Mouse (Mus musculus): ENCODE measurements at regions not wholly inside any gene's neighbourhood (a gene's known extent, or its start where the extent isn't known, plus 50 kb on each side); places are given as distances from the start of the nearest gene placed in this dataset.

DNA sequence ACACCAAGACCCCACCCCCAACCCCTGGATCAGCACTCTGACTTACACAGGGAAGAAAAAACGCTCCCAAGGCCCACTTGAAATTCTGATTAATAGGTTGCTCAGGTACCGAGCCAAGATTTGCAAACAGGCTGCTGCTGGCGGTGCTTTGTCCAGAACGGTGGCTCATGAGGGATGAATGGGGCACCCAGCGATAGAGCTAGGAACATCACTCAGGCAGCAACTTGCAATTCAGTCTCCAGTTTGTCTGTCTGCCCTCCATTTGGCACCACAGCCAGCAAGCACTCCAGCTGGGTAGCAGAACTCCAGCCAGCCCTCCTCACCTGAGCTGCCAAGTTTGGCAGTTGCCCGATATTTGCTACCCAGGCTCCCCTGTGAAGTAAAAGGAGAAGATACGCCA lies 496.1 kb upstream of the Acvr2a start:
- TF ChIP-seq CTCF (IDR thresholded peaks at IDR 0.05; ENCODE audit: control insufficient read depth, insufficient read depth, low read length) (no peak), POLR2A (IDR thresholded peaks at IDR 0.05; ENCODE audit: borderline replicate concordance, control insufficient read depth, low read depth, low read length) (no peak)
